Mouse (Mus musculus) Muller cell, postnatal 12 days (primary cell): ENCODE measurements around the gene Zbtb49.

Experiments
- DNase-seq: peaks from one replicate; pipeline ENCODE4 v3.0.0-alpha.2; 2015; ENCODE audit errors: inconsistent ontology term

Gene Zbtb49

GRCm38 (mm10) chr5:38220328-38220912 is at the start of gene Zbtb49, which contains the start of gene Lyar:
Gene Zbtb49 (minus strand): TSS chr5:38220457.
Gene Lyar (plus strand): TSS chr5:38220470.
- peak; percentile 96 for DNase-seq

GRCm38 (mm10) chr5:38260107-38260682 is 39.9 kb upstream of the Zbtb49 start, which contains the start of gene Tmem128:
Gene Tmem128 (plus strand): TSS chr5:38260185.
- peak; percentile 77 for DNase-seq

GRCm38 (mm10) chr5:38259455-38260106 is 39.3 kb upstream of the Zbtb49 start:
- DNase-seq: no peak

- peak; percentile 85 for DNase-seq
Observed at GRCm38 (mm10) chr5:38258773-38259146, 38.5 kb upstream of the Zbtb49 start.

- DNase-seq: no peak
Observed at GRCm38 (mm10) chr5:38258034-38258772, 37.9 kb upstream of the Zbtb49 start.

GRCm38 (mm10) chr5:38256551-38256950 is 36.3 kb upstream of the Zbtb49 start:
- no peak for DNase-seq

- DNase-seq: no peak
Observed at GRCm38 (mm10) chr5:38255644-38256043, 35.4 kb upstream of the Zbtb49 start.

- DNase-seq: no peak
Observed at GRCm38 (mm10) chr5:38255195-38255594, 34.9 kb upstream of the Zbtb49 start.

- DNase-seq: no peak
Observed at GRCm38 (mm10) chr5:38241966-38242365, 21.7 kb upstream of the Zbtb49 start.

- no peak for DNase-seq
Observed at GRCm38 (mm10) chr5:38241473-38241834, 21.2 kb upstream of the Zbtb49 start.

GRCm38 (mm10) chr5:38240727-38241472 is 20.6 kb upstream of the Zbtb49 start:
- DNase-seq: no peak

GRCm38 (mm10) chr5:38236627-38237026 is 16.4 kb upstream of the Zbtb49 start:
- no peak for DNase-seq

- DNase-seq: no peak
Observed at GRCm38 (mm10) chr5:38235422-38235821, 15.2 kb upstream of the Zbtb49 start.

- peak; percentile 78 for DNase-seq
Observed at GRCm38 (mm10) chr5:38219771-38220307, 418 bp downstream of the Zbtb49 start.

- no peak for DNase-seq
Observed at GRCm38 (mm10) chr5:38213009-38213408, 7.2 kb downstream of the Zbtb49 start.

GRCm38 (mm10) chr5:38211691-38212090 is 8.6 kb downstream of the Zbtb49 start:
- no peak for DNase-seq

GRCm38 (mm10) chr5:38208985-38209384 is 11.3 kb downstream of the Zbtb49 start:
- DNase-seq: peak; percentile 61

- no peak for DNase-seq
Observed at GRCm38 (mm10) chr5:38205303-38205726, 14.9 kb downstream of the Zbtb49 start.

- DNase-seq: no peak
Observed at GRCm38 (mm10) chr5:38199686-38200085, 20.6 kb downstream of the Zbtb49 start.

- peak; percentile 77 for DNase-seq
Observed at GRCm38 (mm10) chr5:38197482-38197823, 22.8 kb downstream of the Zbtb49 start.

GRCm38 (mm10) chr5:38196821-38197481 is 23.3 kb downstream of the Zbtb49 start:
- no peak for DNase-seq
